Mouse (Mus musculus): ENCODE measurements around the gene Zscan29. TPM values are rescaled to one million over a fixed set of nuclear protein-coding genes. Genes with fewer than 3 reads are reported as not detected.
A peak's percentile ranks its signal among the peaks of the same experiment; 100 is the strongest.

Zscan29 gene
- polyA plus RNA-seq, 1 experiment from 2014 or later: 5.5 TPM

DNA sequence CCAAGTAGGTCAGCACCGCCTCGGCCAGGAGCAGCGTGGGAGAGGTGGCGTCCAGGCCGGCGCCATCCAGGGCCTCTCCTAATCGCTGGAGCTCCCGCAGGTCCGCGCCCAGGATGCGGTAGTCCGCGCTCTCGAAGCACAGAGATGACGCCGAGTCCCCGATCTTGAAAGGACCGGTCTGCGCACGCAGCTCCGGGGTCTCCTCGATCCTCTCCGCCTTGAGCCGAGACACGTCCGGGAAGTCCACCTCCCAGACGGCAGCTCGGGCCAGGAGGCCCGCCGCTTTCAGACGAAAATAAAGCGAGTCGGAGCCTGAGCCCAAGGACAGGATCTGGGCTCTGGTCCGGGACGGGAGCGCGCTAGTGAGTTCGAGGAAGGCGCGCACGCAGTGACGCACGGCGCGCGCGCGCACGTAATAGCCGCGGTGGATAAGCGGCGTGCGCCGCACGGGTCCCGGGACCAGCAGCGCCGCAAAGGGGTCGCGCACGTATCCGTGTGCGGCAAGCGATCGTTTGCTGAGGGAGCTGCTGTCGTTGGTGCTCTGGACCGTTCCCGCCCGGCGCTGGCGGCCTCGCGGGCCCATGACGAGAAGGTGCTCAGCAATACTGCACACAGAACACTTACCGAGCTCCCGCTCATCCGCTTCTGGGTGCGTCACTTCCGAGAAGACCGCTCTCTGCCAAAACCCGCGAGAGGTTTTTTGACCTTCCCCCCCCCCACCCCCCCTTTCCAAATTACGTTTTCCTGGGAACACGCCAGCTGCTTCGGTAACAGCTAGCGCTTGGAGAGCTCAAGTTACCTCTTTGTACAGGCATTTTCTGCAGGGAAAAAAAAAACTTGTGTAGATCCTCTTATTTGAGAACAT is 30.7 kb downstream of the Zscan29 start, which contains the start of the genes Adal and Lcmt2:
TSS of gene Adal (plus strand) at position 411 of the 865 bp plus-strand sequence.
TSS of gene Lcmt2 (minus strand) at position 636 of the 865 bp plus-strand sequence.
- Histone ChIP-seq H3K27me3 (ENCODE audit: control insufficient read depth, insufficient read depth, low read length) (no peaks in the 10 kb centered on the region), H3K9ac (ENCODE audit: low read length) (peak within 1 kb of the TSS; percentile 92), H3K9me3 (ENCODE audit: control insufficient read depth, low read length) (no peaks in the 10 kb centered on the region), H3K36me3 (ENCODE audit: control insufficient read depth, insufficient read depth, low read length) (no peaks in the 10 kb centered on the region), H3K27ac (replicated peaks) (peak within 1 kb of the TSS; percentile 98), H3K4me2 (replicated peaks; ENCODE audit: low read depth) (peak within 1 kb of the TSS; percentile 96), H3K4me1 (replicated peaks; ENCODE audit: control insufficient read depth, insufficient read depth) (peaks cover 10% of the 10 kb centered on the region), H3K4me3 (ENCODE audit: low read depth, low read length) (peak within 1 kb of the TSS; percentile 71)
- ATAC-seq (ENCODE audit: low FRiP score, low TSS enrichment) (peak; percentile 95), DNase-seq (ENCODE audit: low spot score) (peak; percentile 92)
- WGBS: under 1% methylated on average over 87 of the region's 87 CpGs
- TF ChIP-seq CTCF (IDR thresholded peaks at IDR 0.05; ENCODE audit: low read depth) (no peak; the same call in 1 of the 2 replicates), EP300 (optimal IDR thresholded peaks at IDR 0.05) (no peak)

- H3K27ac ChIP-seq (replicated peaks): peak overlapping the region; percentile 98
- TF ChIP-seq EP300 (optimal IDR thresholded peaks at IDR 0.05) (no peak), CTCF (IDR thresholded peaks at IDR 0.05; ENCODE audit: low read depth) (no peak)
- H3K4me3 ChIP-seq (ENCODE audit: low read depth, low read length): peak overlapping the region; percentile 71
- H3K9me3 ChIP-seq (ENCODE audit: control insufficient read depth, low read length): no peaks in the 10 kb centered on the region
- 38% methylated on average over 29 of the region's 29 CpGs for WGBS
- H3K4me1 ChIP-seq (replicated peaks; ENCODE audit: control insufficient read depth, insufficient read depth): peaks cover 10% of the 10 kb centered on the region
- H3K4me2 ChIP-seq (replicated peaks; ENCODE audit: low read depth): peak overlapping the region; percentile 96
- no peaks in the 10 kb centered on the region for H3K27me3 ChIP-seq (ENCODE audit: control insufficient read depth, insufficient read depth, low read length)
- DNase-seq (ENCODE audit: low spot score) (peak; percentile 60), ATAC-seq (ENCODE audit: low FRiP score, low TSS enrichment) (peak; percentile 19; the same call in 1 of the 2 replicates)
- H3K36me3 ChIP-seq (ENCODE audit: control insufficient read depth, insufficient read depth, low read length): no peaks in the 10 kb centered on the region
- peak overlapping the region; percentile 92 for H3K9ac ChIP-seq (ENCODE audit: low read length)
Observed at GRCm38 (mm10) chr2:121139266-121140017, 31.5 kb downstream of the Zscan29 start.

DNA sequence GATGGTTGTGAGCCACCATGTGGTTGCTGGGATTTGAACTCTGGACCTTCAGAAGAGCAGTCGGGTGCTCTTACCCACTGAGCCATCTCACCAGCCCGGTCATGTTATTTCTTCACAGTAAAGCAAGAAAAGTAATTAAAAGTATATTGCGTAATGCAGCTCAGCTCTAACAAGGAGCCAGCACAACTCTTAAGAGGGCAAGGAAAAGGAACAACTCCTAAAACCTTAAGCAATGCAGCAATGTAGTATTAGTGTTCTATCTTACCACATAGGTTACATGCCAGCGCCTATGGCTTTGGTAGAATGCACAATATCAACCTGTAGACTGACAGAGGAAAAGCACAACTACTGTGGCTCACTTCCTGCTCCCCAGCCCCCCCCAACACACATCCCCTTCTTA is 33.6 kb downstream of the Zscan29 start:
- no peak overlapping the region for H3K4me2 ChIP-seq (replicated peaks; ENCODE audit: low read depth)
- H3K36me3 ChIP-seq (ENCODE audit: control insufficient read depth, insufficient read depth, low read length): no peaks in the 10 kb centered on the region
- no peak overlapping the region for H3K27ac ChIP-seq (replicated peaks)
- ATAC-seq (ENCODE audit: low FRiP score, low TSS enrichment) (no peak), DNase-seq (ENCODE audit: low spot score) (no peak)
- peak; percentile 1; the same call in 1 of the 2 replicates for TF ChIP-seq CTCF (IDR thresholded peaks at IDR 0.05; ENCODE audit: low read depth)
- TF ChIP-seq EP300 (optimal IDR thresholded peaks at IDR 0.05): no peak
- no peak overlapping the region for H3K4me3 ChIP-seq (ENCODE audit: low read depth, low read length)
- H3K4me1 ChIP-seq (replicated peaks; ENCODE audit: control insufficient read depth, insufficient read depth): peaks cover 10% of the 10 kb centered on the region
- H3K9ac ChIP-seq (ENCODE audit: low read length): no peak overlapping the region
- 94% methylated on average over 4 of the region's 4 CpGs for WGBS
- H3K27me3 ChIP-seq (ENCODE audit: control insufficient read depth, insufficient read depth, low read length): no peaks in the 10 kb centered on the region
- H3K9me3 ChIP-seq (ENCODE audit: control insufficient read depth, low read length): no peaks in the 10 kb centered on the region

DNA sequence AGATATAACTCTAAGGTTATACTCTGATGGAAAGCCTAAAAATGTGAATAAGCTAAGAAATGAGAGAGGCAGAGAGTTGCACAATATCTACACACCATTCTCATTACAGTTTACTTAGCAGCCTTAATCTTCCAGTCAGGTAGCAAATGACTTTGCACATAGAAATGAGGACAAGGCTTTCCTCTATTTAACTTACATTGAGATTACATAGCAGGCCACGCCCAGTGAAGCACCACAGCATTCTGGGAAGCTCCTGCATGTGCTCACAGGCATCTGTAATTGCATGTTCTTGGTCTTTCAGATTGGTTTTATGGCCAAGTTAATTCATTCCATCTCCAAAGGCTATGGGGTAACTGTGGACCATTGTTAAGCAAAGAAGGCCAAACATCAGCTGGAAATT is 38.1 kb downstream of the Zscan29 start:
- Histone ChIP-seq H3K36me3 (ENCODE audit: control insufficient read depth, insufficient read depth, low read length) (no peaks in the 10 kb centered on the region), H3K27me3 (ENCODE audit: control insufficient read depth, insufficient read depth, low read length) (no peaks in the 10 kb centered on the region), H3K27ac (replicated peaks) (no peak overlapping the region), H3K9me3 (ENCODE audit: control insufficient read depth, low read length) (no peaks in the 10 kb centered on the region), H3K4me3 (ENCODE audit: low read depth, low read length) (no peak overlapping the region), H3K4me1 (replicated peaks; ENCODE audit: control insufficient read depth, insufficient read depth) (no peaks in the 10 kb centered on the region), H3K9ac (ENCODE audit: low read length) (no peak overlapping the region), H3K4me2 (replicated peaks; ENCODE audit: low read depth) (no peak overlapping the region)
- ATAC-seq (ENCODE audit: low FRiP score, low TSS enrichment): peak; percentile 88
- peak; percentile 57 for DNase-seq (ENCODE audit: low spot score)
- TF ChIP-seq CTCF (IDR thresholded peaks at IDR 0.05; ENCODE audit: low read depth) (no peak), EP300 (optimal IDR thresholded peaks at IDR 0.05) (no peak)
- 48% methylated on average over 1 of the region's 1 CpGs for WGBS

GRCm38 (mm10) chr2:121128865-121129620 is 41.9 kb downstream of the Zscan29 start:
- no peak overlapping the region for H3K4me3 ChIP-seq (ENCODE audit: low read depth, low read length)
- ATAC-seq (ENCODE audit: low FRiP score, low TSS enrichment): no peak
- H3K9ac ChIP-seq (ENCODE audit: low read length): no peak overlapping the region
- TF ChIP-seq CTCF (IDR thresholded peaks at IDR 0.05; ENCODE audit: low read depth): no peak
- 48% methylated on average over 9 of the region's 9 CpGs for WGBS
- H3K4me1 ChIP-seq (replicated peaks; ENCODE audit: control insufficient read depth, insufficient read depth): no peaks in the 10 kb centered on the region
- H3K36me3 ChIP-seq (ENCODE audit: control insufficient read depth, insufficient read depth, low read length): no peaks in the 10 kb centered on the region
- no peak overlapping the region for H3K4me2 ChIP-seq (replicated peaks; ENCODE audit: low read depth)
- H3K9me3 ChIP-seq (ENCODE audit: control insufficient read depth, low read length): no peaks in the 10 kb centered on the region
- DNase-seq (ENCODE audit: low spot score): no peak
- no peaks in the 10 kb centered on the region for H3K27me3 ChIP-seq (ENCODE audit: control insufficient read depth, insufficient read depth, low read length)
- no peak overlapping the region for H3K27ac ChIP-seq (replicated peaks)
